Comparison of ENCODE assay signal across 13 mouse cellular contexts in the genomic region with DNA sequence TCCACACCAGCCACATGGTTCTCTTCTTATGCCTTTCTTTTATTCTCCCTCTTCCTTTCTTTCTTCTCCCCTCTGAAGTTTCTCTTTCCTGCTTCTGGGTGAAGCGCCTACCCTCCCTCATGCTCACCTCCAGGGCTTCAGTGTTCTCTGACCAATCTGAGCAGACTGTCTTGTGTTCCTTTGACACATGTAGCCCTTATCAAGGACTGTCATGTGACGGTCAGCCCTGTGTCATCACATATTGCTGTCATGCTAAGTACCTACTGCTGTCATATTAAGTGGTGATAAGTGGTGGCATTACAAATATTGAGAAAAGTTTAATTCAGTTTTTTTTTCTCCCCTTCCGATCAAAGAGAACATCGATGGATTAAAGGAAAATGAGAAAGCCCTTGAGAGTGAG. TPM values are rescaled to one million over a fixed set of nuclear protein-coding genes. Genes with fewer than 3 reads are reported as not detected.
DNase-seq lines count a peak whose midpoint lies in the region; ATAC-seq and TF ChIP-seq lines count a peak whose summit lies in the region.
"Had no signal": no experiment of that assay in that cellular context is flagged by ENCODE, and none has a peak within 500 bp of the region (broad histone marks: within the 10 kb centered on the region; RNA-seq: fewer than 3 reads in every experiment).

No protein-coding gene starts in this region.

- no peak for TF ChIP-seq POLR2A in myocyte (IDR thresholded peaks at IDR 0.05; ENCODE audit: insufficient read length, low read depth)

- no peak for ATAC-seq in heart, embryonic 12.5 days (ENCODE audit: insufficient number of reproducible peaks, low FRiP score)
- no peak for ATAC-seq in lung, embryonic 15.5 days (ENCODE audit: borderline replicate concordance, extremely low read depth, low FRiP score, low TSS enrichment)
- ATAC-seq in heart, embryonic 15.5 days (replicated peaks; ENCODE audit: insufficient number of reproducible peaks, insufficient read depth, low FRiP score, low read depth), result no peak
- ATAC-seq: forebrain, embryonic 13.5 days had no signal

- H3K9me3 ChIP-seq in heart, embryonic 12.5 days (replicated peaks), result no peaks in the 10 kb centered on the region
- no peaks in the 10 kb centered on the region for H3K9me3 ChIP-seq in lung, embryonic 15.5 days
- no peaks in the 10 kb centered on the region for H3K9me3 ChIP-seq in heart, embryonic 15.5 days (replicated peaks)
- H3K9me3 ChIP-seq: embryonic facial prominence, embryonic 12.5 days; forebrain, embryonic 13.5 days; hindbrain, embryonic 10.5 days; megakaryocyte, embryonic 14.5 days had no signal

- peaks cover 46% of the 10 kb centered on the region for H3K79me2 ChIP-seq in myocyte (ENCODE audit: control insufficient read depth, insufficient read depth)

- H3K4me1 ChIP-seq in heart, embryonic 12.5 days (replicated peaks), result peaks cover 70% of the 10 kb centered on the region
- H3K4me1 ChIP-seq in lung, embryonic 15.5 days, result peaks cover 49% of the 10 kb centered on the region
- peaks cover 65% of the 10 kb centered on the region for H3K4me1 ChIP-seq in heart, embryonic 15.5 days (replicated peaks)

- peak overlapping the region; percentile 36 for H3K4me2 ChIP-seq in heart, embryonic 12.5 days
- H3K4me2 ChIP-seq in lung, embryonic 15.5 days, result no peak overlapping the region
- H3K4me2 ChIP-seq in heart, embryonic 15.5 days, result 0 out of 2 replicates have a peak overlapping the region, but pooled peaks have one; percentile 3
- no peak overlapping the region for H3K4me2 ChIP-seq in myocyte (ENCODE audit: low read depth)
- H3K4me2 ChIP-seq: embryonic facial prominence, embryonic 12.5 days; forebrain, embryonic 13.5 days had no signal

- no peak for DNase-seq in heart, postnatal 4 days
- DNase-seq in lung, postnatal 4 days, result no peak
- DNase-seq in kidney, adult 18-20 months, result no peak
- DNase-seq: cerebellum, adult 11-12 months had no signal

- peaks cover 2% of the 10 kb centered on the region; the same call in 1 of the 2 replicates for H3K27me3 ChIP-seq in heart, embryonic 12.5 days (replicated peaks)
- no peaks in the 10 kb centered on the region for H3K27me3 ChIP-seq in lung, embryonic 15.5 days
- H3K27me3 ChIP-seq in heart, embryonic 15.5 days, result no peaks in the 10 kb centered on the region
- H3K27me3 ChIP-seq in myocyte (ENCODE audit: control insufficient read depth, insufficient read depth, insufficient read length), result no peaks in the 10 kb centered on the region
- H3K27me3 ChIP-seq: embryonic facial prominence, embryonic 12.5 days; forebrain, embryonic 13.5 days; megakaryocyte, embryonic 14.5 days had no signal

- peak overlapping the region; percentile 23; the same call in 1 of the 2 replicates for H3K9ac ChIP-seq in heart, embryonic 12.5 days
- H3K9ac ChIP-seq in lung, embryonic 15.5 days, result no peak overlapping the region
- 0 out of 2 replicates have a peak overlapping the region, but pooled peaks have one; percentile 7 for H3K9ac ChIP-seq in heart, embryonic 15.5 days
- H3K9ac ChIP-seq: embryonic facial prominence, embryonic 12.5 days; forebrain, embryonic 13.5 days had no signal

- H3K36me3 ChIP-seq in heart, embryonic 12.5 days, result no peaks in the 10 kb centered on the region
- H3K36me3 ChIP-seq in lung, embryonic 15.5 days, result no peaks in the 10 kb centered on the region
- H3K36me3 ChIP-seq in heart, embryonic 15.5 days, result no peaks in the 10 kb centered on the region
- no peaks in the 10 kb centered on the region for H3K36me3 ChIP-seq in myocyte (ENCODE audit: control insufficient read depth, insufficient read depth)

- peak overlapping the region; percentile 82 for H3K27ac ChIP-seq in heart, embryonic 12.5 days (ENCODE audit: poor library complexity, severe bottlenecking)
- H3K27ac ChIP-seq in lung, embryonic 15.5 days, result peak overlapping the region; percentile 11; the same call in 1 of the 2 replicates
- H3K27ac ChIP-seq in heart, embryonic 15.5 days, result peak overlapping the region; percentile 65
- H3K27ac ChIP-seq: embryonic facial prominence, embryonic 12.5 days; forebrain, embryonic 13.5 days; hindbrain, embryonic 10.5 days had no signal

- no peak overlapping the region for H3K4me3 ChIP-seq in heart, embryonic 12.5 days
- no peak overlapping the region for H3K4me3 ChIP-seq in lung, embryonic 15.5 days
- no peak overlapping the region for H3K4me3 ChIP-seq in heart, embryonic 15.5 days
- H3K4me3 ChIP-seq in myocyte, result no peak overlapping the region
- H3K4me3 ChIP-seq: embryonic facial prominence, embryonic 12.5 days; forebrain, embryonic 13.5 days; hindbrain, embryonic 10.5 days; left cerebral cortex, adult 2 months had no signal

- H3ac ChIP-seq in myocyte (ENCODE audit: control insufficient read depth, insufficient read length), result no peak overlapping the region

- 54% methylated on average over 4 of the region's 4 CpGs for WGBS in heart, embryonic 12.5 days
- WGBS in lung, embryonic 15.5 days, result 59% methylated on average over 4 of the region's 4 CpGs
- 50% methylated on average over 4 of the region's 4 CpGs for WGBS in heart, embryonic 15.5 days

TF ChIP-seq in myocyte, 11 proteins besides CTCF, POLR2A, EP300 and RAD21:
- TF ChIP-seq MYOG (IDR thresholded peaks at IDR 0.05; ENCODE audit: control insufficient read depth in 1 of 3, insufficient read depth in 1 of 3, insufficient read length in 2 of 3, low read depth in 2 of 3) (no peak), SRF (IDR thresholded peaks at IDR 0.05; ENCODE audit: control insufficient read depth, insufficient read length, low read depth) (no peak), TCF3 (IDR thresholded peaks at IDR 0.05; ENCODE audit: insufficient read length, low read depth) (no peak), MAX (IDR thresholded peaks at IDR 0.05; ENCODE audit: low read depth) (no peak), USF1 (IDR thresholded peaks at IDR 0.05; ENCODE audit: low read depth) (peak; percentile 17), CEBPB (IDR thresholded peaks at IDR 0.05; ENCODE audit: insufficient read depth, poor library complexity, severe bottlenecking) (no peak), REST (IDR thresholded peaks at IDR 0.05; ENCODE audit: insufficient read depth, insufficient read length) (no peak), TCF12 (IDR thresholded peaks at IDR 0.05; ENCODE audit: insufficient read depth, poor library complexity, severe bottlenecking) (no peak), POLR2AphosphoS2 (IDR thresholded peaks at IDR 0.05; ENCODE audit: insufficient read length, low read depth) (no peak)

RNA-seq across cellular contexts. Expression of gene Cblb, which starts 28.5 kb away (rescaled TPM):
- polyA plus RNA-seq in heart, embryonic 12.5 days (2016; fragmentation: Nextera tagmentation; extraction: Ambion mirVana), result 15.4 and 15.9 TPM in 2 replicates
- total RNA-seq in heart, postnatal 4 days (2021), result 10 to 100 TPM; 15.4 to 17.2 TPM
- 11.1 and 14.6 TPM in 2 replicates for polyA plus RNA-seq in lung, embryonic 15.5 days (2015; fragmentation: Nextera tagmentation; extraction: Ambion mirVana)
- polyA plus RNA-seq in heart, embryonic 15.5 days (2015; fragmentation: Nextera tagmentation; extraction: Ambion mirVana), result 7.9 and 12.5 TPM in 2 replicates
- polyA plus RNA-seq in myocyte (2012; fragmentation: generic; extraction: Trizol), result 7.7 TPM

Comparison
In these comparisons a context has a peak if more than half of its experiments do, and no peak if none do; other contexts are left out.
1. H3K27ac ChIP-seq: peak in every context shown above with its lines; median percentile 82 in heart, embryonic 12.5 days; 65 in heart, embryonic 15.5 days; 11 in lung, embryonic 15.5 days.
2. H3K4me2 ChIP-seq: peak in heart, embryonic 12.5 days (single experiment) and heart, embryonic 15.5 days (single experiment); none in lung, embryonic 15.5 days (single experiment) and myocyte (single experiment).